Mouse (Mus musculus): Measurements from ENCODE around the gene Pigb. TPM values are rescaled to one million over a fixed set of nuclear protein-coding genes. Genes with fewer than 3 reads are reported as not detected.

Gene Pigb
- total and polyA plus RNA-seq, 3 experiments: 3.8 to 15.9 (median 5.7) TPM

DNA sequence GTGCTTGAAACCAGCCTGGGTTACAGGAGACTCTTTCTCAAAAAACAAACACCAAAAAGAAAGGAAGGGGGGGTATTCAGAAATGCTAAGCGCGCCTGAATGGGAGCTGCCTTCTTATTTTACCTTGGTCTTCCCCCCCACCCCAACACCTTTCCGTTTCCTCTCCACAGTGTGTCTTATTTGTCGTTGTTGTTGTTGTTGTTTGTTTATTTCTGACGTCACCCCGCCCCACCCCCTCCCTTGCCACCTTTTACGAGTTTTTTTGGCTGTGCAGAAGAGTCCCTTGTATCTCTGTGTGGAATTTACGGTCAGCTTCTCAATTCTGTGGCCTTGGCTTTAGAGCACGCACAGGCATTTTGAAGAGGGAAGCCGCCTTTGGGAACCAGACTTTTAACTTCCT, 5.5 kb upstream of the Pigb start:
- no peak for DNase-seq (ENCODE audit: extremely low read depth)
- no peak overlapping the region for H3K27ac ChIP-seq (ENCODE audit: insufficient read depth, low read depth)
- H3K9me3 ChIP-seq (replicated peaks; ENCODE audit: low read length): no peaks in the 10 kb centered on the region
- H3K36me3 ChIP-seq (replicated peaks in 1 of 2; ENCODE audit: control insufficient read depth in 1 of 2, insufficient read depth in 1 of 2, low read length in 1 of 2): peaks cover 0 to 24% of the 10 kb centered on the region in 2 experiments
- dilution Hi-C loops (cut with MboI; ENCODE audit: extremely low pct_ligation_motif_present, extremely low pct_unique_long_range_greater_than_20kb, low sequenced_read_pairs) (no loop called here), in situ Hi-C loops (cut with MboI; ENCODE audit: low pct_ligation_motif_present, low pct_unique_long_range_greater_than_20kb, low sequenced_read_pairs) (no loop called here)
- H3K4me2 ChIP-seq (ENCODE audit: insufficient read depth, low read depth, poor library complexity, severe bottlenecking): peak overlapping the region; percentile 76
- peak overlapping the region; percentile 71 to 84 (median 75) for H3K4me3 ChIP-seq (replicated peaks in 1 of 3; ENCODE audit: low read depth in 2 of 3, low read length in 2 of 3, poor library complexity in 1 of 3)
- peaks cover 2 to 39% of the 10 kb centered on the region in 2 experiments; a peak in 3 of 4 replicates for H3K4me1 ChIP-seq (ENCODE audit: control insufficient read depth in 1 of 2, insufficient read depth in 2 of 2)
- no peaks in the 10 kb centered on the region for H3K27me3 ChIP-seq (replicated peaks)
- H3K79me2 ChIP-seq (replicated peaks; ENCODE audit: control insufficient read depth, extremely low read depth, insufficient read depth, poor library complexity, severe bottlenecking): peaks cover 11% of the 10 kb centered on the region; the same call in 1 of the 2 replicates
- TF ChIP-seq RCOR1 (conservative IDR thresholded peaks at IDR 0.05; ENCODE audit: low read depth, low read length) (no peak), UBTF (IDR thresholded peaks at IDR 0.05; ENCODE audit: low read depth, low read length) (no peak), USF1 (IDR thresholded peaks at IDR 0.05; ENCODE audit: low read depth, low read length) (no peak), POLR2A (IDR thresholded peaks at IDR 0.05; ENCODE audit: low read depth, low read length) (no peak), MYC (IDR thresholded peaks at IDR 0.05; ENCODE audit: low read depth, low read length) (no peak), SIN3A (IDR thresholded peaks at IDR 0.05; ENCODE audit: low read length) (no peak), MAZ (IDR thresholded peaks at IDR 0.05; ENCODE audit: low read depth, low read length) (no peak)
- peak overlapping the region; percentile 75; the same call in 1 of the 2 replicates for H3K9ac ChIP-seq (ENCODE audit: insufficient read depth, low read depth)

DNA sequence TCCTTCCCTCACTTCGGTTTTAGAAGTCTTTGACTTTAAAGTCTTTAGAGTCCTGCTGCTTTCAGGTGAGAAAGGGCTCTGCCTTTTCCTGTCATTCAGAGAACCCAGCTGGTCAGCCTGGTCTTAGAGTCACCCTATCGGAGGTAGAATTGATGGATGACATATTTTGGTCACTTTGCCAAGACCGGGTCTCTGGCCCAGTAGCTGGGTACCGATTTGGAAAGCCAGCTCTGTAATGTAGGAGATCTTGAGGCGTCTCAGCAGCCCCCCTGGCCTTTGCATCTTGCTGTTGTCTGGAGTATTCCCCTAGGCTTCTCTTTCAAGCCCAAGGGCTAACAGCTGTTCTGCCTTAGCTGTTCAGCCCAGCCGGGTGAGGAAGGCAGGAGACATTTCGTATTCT, 5.0 kb upstream of the Pigb start:
- DNase-seq (ENCODE audit: extremely low read depth): no peak
- peak overlapping the region; percentile 75 for H3K9ac ChIP-seq (ENCODE audit: insufficient read depth, low read depth)
- H3K79me2 ChIP-seq (replicated peaks; ENCODE audit: control insufficient read depth, extremely low read depth, insufficient read depth, poor library complexity, severe bottlenecking): peaks cover 16% of the 10 kb centered on the region
- H3K9me3 ChIP-seq (replicated peaks; ENCODE audit: low read length): no peaks in the 10 kb centered on the region
- peak overlapping the region; percentile 76 for H3K4me2 ChIP-seq (ENCODE audit: insufficient read depth, low read depth, poor library complexity, severe bottlenecking)
- no peaks in the 10 kb centered on the region for H3K27me3 ChIP-seq (replicated peaks)
- in situ Hi-C loops (cut with MboI; ENCODE audit: low pct_ligation_motif_present, low pct_unique_long_range_greater_than_20kb, low sequenced_read_pairs): no loop called here
- dilution Hi-C loops (cut with MboI; ENCODE audit: extremely low pct_ligation_motif_present, extremely low pct_unique_long_range_greater_than_20kb, low sequenced_read_pairs): no loop called here
- peak overlapping the region; percentile 71 to 84 (median 75) for H3K4me3 ChIP-seq (replicated peaks in 1 of 3; ENCODE audit: low read depth in 2 of 3, low read length in 2 of 3, poor library complexity in 1 of 3)
- TF ChIP-seq MAX (IDR thresholded peaks at IDR 0.05; ENCODE audit: low read length) (no peak), ZNF384 (IDR thresholded peaks at IDR 0.05; ENCODE audit: low read depth, low read length) (no peak), ZMIZ1 (IDR thresholded peaks at IDR 0.05; ENCODE audit: low read depth, low read length) (no peak), MXI1 (IDR thresholded peaks at IDR 0.05; ENCODE audit: low read depth, low read length) (no peak), GABPA (IDR thresholded peaks at IDR 0.05; ENCODE audit: insufficient replicate concordance, low read depth, low read length) (no peak), TCF12 (IDR thresholded peaks at IDR 0.05; ENCODE audit: low read depth, low read length) (no peak), MEF2A (IDR thresholded peaks at IDR 0.05; ENCODE audit: borderline replicate concordance, low read depth, low read length) (no peak), E2F4 (IDR thresholded peaks at IDR 0.05; ENCODE audit: insufficient replicate concordance, low read depth, low read length) (no peak), UBTF (IDR thresholded peaks at IDR 0.05; ENCODE audit: low read depth, low read length) (no peak)
- peaks cover 0 to 24% of the 10 kb centered on the region in 2 experiments for H3K36me3 ChIP-seq (replicated peaks in 1 of 2; ENCODE audit: control insufficient read depth in 1 of 2, insufficient read depth in 1 of 2, low read length in 1 of 2)
- H3K4me1 ChIP-seq (ENCODE audit: control insufficient read depth in 1 of 2, insufficient read depth in 2 of 2): peaks cover 2 to 44% of the 10 kb centered on the region in 2 experiments; a peak in 3 of 4 replicates
- H3K27ac ChIP-seq (ENCODE audit: insufficient read depth, low read depth): no peak overlapping the region
